In the genomic region with DNA sequence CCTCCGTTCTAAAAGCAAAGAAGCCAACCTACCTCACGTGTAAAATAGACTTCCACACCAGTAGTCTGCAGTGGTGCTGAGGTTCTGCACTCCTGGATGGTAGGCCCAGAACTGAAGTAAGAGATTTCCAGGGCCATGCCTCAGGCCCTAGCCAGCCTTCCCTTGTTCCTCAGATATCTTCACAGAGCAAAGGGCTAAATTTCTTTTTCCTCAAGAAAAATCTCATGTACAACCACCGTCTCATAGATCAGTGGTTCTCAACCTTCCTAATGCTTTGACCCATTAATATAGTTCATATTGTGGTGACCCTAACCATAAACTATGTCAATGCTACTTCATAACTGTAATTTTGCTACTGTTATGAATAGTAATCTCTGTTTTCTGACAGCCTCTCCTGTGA, we compare ENCODE assay signal across 8 mouse cellular contexts.
DNase-seq lines count a peak whose midpoint lies in the region; ATAC-seq and TF ChIP-seq lines count a peak whose summit lies in the region.

No protein-coding gene starts in this region.

- peak overlapping the region; percentile 45; the same call in 1 of the 2 replicates for H3K27ac ChIP-seq in heart, embryonic 15.5 days
- H3K27ac ChIP-seq in hindbrain, embryonic 13.5 days = no peak overlapping the region
- no peak overlapping the region for H3K27ac ChIP-seq in midbrain, embryonic 12.5 days (replicated peaks)

- WGBS in heart, embryonic 15.5 days = 39% methylated on average over 3 of the region's 3 CpGs
- WGBS in hindbrain, embryonic 13.5 days = 36% methylated on average over 3 of the region's 3 CpGs
- WGBS in midbrain, embryonic 12.5 days = 42% methylated on average over 3 of the region's 3 CpGs

- H3K4me2 ChIP-seq in heart, embryonic 15.5 days = peak overlapping the region; percentile 91
- peak overlapping the region; percentile 93 for H3K4me2 ChIP-seq in hindbrain, embryonic 13.5 days
- peak overlapping the region; percentile 68 for H3K4me2 ChIP-seq in midbrain, embryonic 12.5 days (replicated peaks)

- no peaks in the 10 kb centered on the region for H3K36me3 ChIP-seq in heart, embryonic 15.5 days
- H3K36me3 ChIP-seq in G1E (replicated peaks) = peaks cover 40% of the 10 kb centered on the region
- no peaks in the 10 kb centered on the region for H3K36me3 ChIP-seq in hindbrain, embryonic 13.5 days
- H3K36me3 ChIP-seq in midbrain, embryonic 12.5 days = no peaks in the 10 kb centered on the region

- peaks cover 42% of the 10 kb centered on the region for H3K4me1 ChIP-seq in heart, embryonic 15.5 days (replicated peaks)
- peaks cover 26% of the 10 kb centered on the region for H3K4me1 ChIP-seq in G1E (ENCODE audit: insufficient read depth, low read depth, low read length)
- H3K4me1 ChIP-seq in hindbrain, embryonic 13.5 days (replicated peaks) = peaks cover 77% of the 10 kb centered on the region
- peaks cover 74% of the 10 kb centered on the region for H3K4me1 ChIP-seq in midbrain, embryonic 12.5 days

- H3K4me3 ChIP-seq in heart, embryonic 15.5 days = peak overlapping the region; percentile 99
- peak overlapping the region; percentile 96 for H3K4me3 ChIP-seq in G1E (ENCODE audit: low read depth, low read length)
- H3K4me3 ChIP-seq in hindbrain, embryonic 13.5 days = peak overlapping the region; percentile 100
- H3K4me3 ChIP-seq in midbrain, embryonic 12.5 days = peak overlapping the region; percentile 96

- no peak for TF ChIP-seq CTCF in G1E (IDR thresholded peaks at IDR 0.05; ENCODE audit: low read depth, low read length)

- no peak for ATAC-seq in heart, embryonic 15.5 days (replicated peaks; ENCODE audit: insufficient number of reproducible peaks, insufficient read depth, low FRiP score, low read depth)
- no peak for ATAC-seq in G1E (ENCODE audit: extremely low read depth, insufficient number of reproducible peaks, low FRiP score, poor library complexity, severe bottlenecking)
- ATAC-seq in hindbrain, embryonic 13.5 days (ENCODE audit: low FRiP score) = no peak
- ATAC-seq in midbrain, embryonic 12.5 days (ENCODE audit: low FRiP score, low read depth) = no peak
- ATAC-seq in monocyte, adult 5-6 weeks (replicated peaks; ENCODE audit: insufficient number of reproducible peaks, low FRiP score, low TSS enrichment, poor library complexity, severe bottlenecking) = no peak

- H3K9me3 ChIP-seq in heart, embryonic 15.5 days (replicated peaks) = no peaks in the 10 kb centered on the region
- H3K9me3 ChIP-seq in G1E (replicated peaks) = no peaks in the 10 kb centered on the region
- H3K9me3 ChIP-seq in hindbrain, embryonic 13.5 days = no peaks in the 10 kb centered on the region
- no peaks in the 10 kb centered on the region for H3K9me3 ChIP-seq in midbrain, embryonic 12.5 days

- H3K27me3 ChIP-seq in heart, embryonic 15.5 days = peaks cover 8% of the 10 kb centered on the region; the same call in 1 of the 2 replicates
- H3K27me3 ChIP-seq in G1E (ENCODE audit: insufficient read depth, low read length) = no peaks in the 10 kb centered on the region
- peaks cover 23% of the 10 kb centered on the region for H3K27me3 ChIP-seq in hindbrain, embryonic 13.5 days
- H3K27me3 ChIP-seq in midbrain, embryonic 12.5 days = peaks cover 42% of the 10 kb centered on the region

- DNase-seq in heart, adult 18-20 months = no peak
- no peak for DNase-seq in G1E (ENCODE audit: low spot score)
- no peak for DNase-seq in right cerebral cortex, postnatal 36 days (ENCODE audit: low spot score in 2 of 2)
- no peak for DNase-seq in layer of hippocampus, postnatal 10 days (ENCODE audit: low spot score in 2 of 2)

- H3K9ac ChIP-seq in heart, embryonic 15.5 days = peak overlapping the region; percentile 94
- no peak overlapping the region for H3K9ac ChIP-seq in hindbrain, embryonic 13.5 days
- no peak overlapping the region for H3K9ac ChIP-seq in midbrain, embryonic 12.5 days (replicated peaks)
